Mouse (Mus musculus): ENCODE measurements at regions not wholly inside any gene's neighbourhood (a gene's known extent, or its start where the extent isn't known, plus 50 kb on each side); places are given as distances from the start of the nearest gene placed in this dataset.

- Histone ChIP-seq H3K4me2 (no peak overlapping the region), H3K4me3 (no peak overlapping the region), H3K27me3 (replicated peaks) (no peaks in the 10 kb centered on the region), H3K36me3 (no peaks in the 10 kb centered on the region), H3K9ac (no peak overlapping the region), H3K27ac (ENCODE audit: poor library complexity, severe bottlenecking) (no peak overlapping the region), H3K4me1 (replicated peaks) (no peaks in the 10 kb centered on the region), H3K9me3 (replicated peaks) (no peaks in the 10 kb centered on the region)
- WGBS: 40% methylated on average over 3 of the region's 3 CpGs
- ATAC-seq (ENCODE audit: insufficient number of reproducible peaks, low FRiP score): no peak
Measured at GRCm38 (mm10) chr15:7578439-7578838, 180.2 kb upstream of the Egflam start.

- no peak overlapping the region for H3K4me3 ChIP-seq
- no peak overlapping the region for H3K4me2 ChIP-seq
- no peak overlapping the region for H3K27ac ChIP-seq (ENCODE audit: poor library complexity, severe bottlenecking)
- no peak for ATAC-seq (ENCODE audit: insufficient number of reproducible peaks, low FRiP score)
- H3K4me1 ChIP-seq (replicated peaks): peaks cover 6% of the 10 kb centered on the region; the same call in 1 of the 2 replicates
- H3K9ac ChIP-seq: no peak overlapping the region
- WGBS: 86% methylated on average over 3 of the region's 3 CpGs
- no peaks in the 10 kb centered on the region for H3K9me3 ChIP-seq (replicated peaks)
- H3K27me3 ChIP-seq (replicated peaks): no peaks in the 10 kb centered on the region
- no peaks in the 10 kb centered on the region for H3K36me3 ChIP-seq
Measured at GRCm38 (mm10) chr15:7587210-7587609, 189.0 kb upstream of the Egflam start.

- Histone ChIP-seq H3K9ac (no peak overlapping the region), H3K9me3 (replicated peaks) (no peaks in the 10 kb centered on the region), H3K4me3 (no peak overlapping the region), H3K4me2 (no peak overlapping the region), H3K36me3 (no peaks in the 10 kb centered on the region), H3K4me1 (replicated peaks) (peaks cover 6% of the 10 kb centered on the region; the same call in 1 of the 2 replicates), H3K27ac (ENCODE audit: poor library complexity, severe bottlenecking) (no peak overlapping the region), H3K27me3 (replicated peaks) (no peaks in the 10 kb centered on the region)
- ATAC-seq (ENCODE audit: insufficient number of reproducible peaks, low FRiP score): no peak
Measured at GRCm38 (mm10) chr15:7591486-7591885, 193.3 kb upstream of the Egflam start.

GRCm38 (mm10) chr15:7597335-7597734 is 199.1 kb upstream of the Egflam start:
- no peak overlapping the region for H3K4me2 ChIP-seq
- WGBS: 74% methylated on average over 4 of the region's 4 CpGs

GRCm38 (mm10) chr15:7597805-7598204 is 199.6 kb upstream of the Egflam start:
- no peak for ATAC-seq (ENCODE audit: insufficient number of reproducible peaks, low FRiP score)

More at GRCm38 (mm10) chr15:7597335-7597734, 199.1 kb upstream of the Egflam start:
- Histone ChIP-seq H3K9ac (no peak overlapping the region), H3K27me3 (replicated peaks) (no peaks in the 10 kb centered on the region), H3K36me3 (no peaks in the 10 kb centered on the region), H3K4me1 (replicated peaks) (no peaks in the 10 kb centered on the region), H3K9me3 (replicated peaks) (no peaks in the 10 kb centered on the region), H3K4me3 (no peak overlapping the region), H3K27ac (ENCODE audit: poor library complexity, severe bottlenecking) (no peak overlapping the region)
- ATAC-seq (ENCODE audit: insufficient number of reproducible peaks, low FRiP score): no peak

GRCm38 (mm10) chr15:7601540-7601939 is 203.3 kb upstream of the Egflam start:
- ATAC-seq (ENCODE audit: insufficient number of reproducible peaks, low FRiP score): no peak
- H3K4me1 ChIP-seq (replicated peaks): no peaks in the 10 kb centered on the region

More at GRCm38 (mm10) chr15:7597805-7598204, 199.6 kb upstream of the Egflam start:
- no peak overlapping the region for H3K4me2 ChIP-seq
- H3K9me3 ChIP-seq (replicated peaks): no peaks in the 10 kb centered on the region
- H3K27me3 ChIP-seq (replicated peaks): no peaks in the 10 kb centered on the region
- H3K9ac ChIP-seq: no peak overlapping the region
- no peaks in the 10 kb centered on the region for H3K4me1 ChIP-seq (replicated peaks)
- H3K27ac ChIP-seq (ENCODE audit: poor library complexity, severe bottlenecking): no peak overlapping the region
- H3K36me3 ChIP-seq: no peaks in the 10 kb centered on the region
- no peak overlapping the region for H3K4me3 ChIP-seq

GRCm38 (mm10) chr15:7604847-7605246 is 205.8 kb upstream of the Gdnf start:
- no peaks in the 10 kb centered on the region for H3K36me3 ChIP-seq
- no peaks in the 10 kb centered on the region for H3K9me3 ChIP-seq (replicated peaks)
- H3K27me3 ChIP-seq (replicated peaks): no peaks in the 10 kb centered on the region
- no peak for ATAC-seq (ENCODE audit: insufficient number of reproducible peaks, low FRiP score)
- H3K27ac ChIP-seq (ENCODE audit: poor library complexity, severe bottlenecking): no peak overlapping the region
- no peak overlapping the region for H3K9ac ChIP-seq
- WGBS: 84% methylated on average over 3 of the region's 3 CpGs
- no peak overlapping the region for H3K4me3 ChIP-seq
- H3K4me2 ChIP-seq: no peak overlapping the region
- H3K4me1 ChIP-seq (replicated peaks): no peaks in the 10 kb centered on the region

More at GRCm38 (mm10) chr15:7601540-7601939, 203.3 kb upstream of the Egflam start:
- Histone ChIP-seq H3K4me3 (no peak overlapping the region), H3K27me3 (replicated peaks) (no peaks in the 10 kb centered on the region), H3K4me2 (no peak overlapping the region), H3K9me3 (replicated peaks) (no peaks in the 10 kb centered on the region), H3K27ac (ENCODE audit: poor library complexity, severe bottlenecking) (no peak overlapping the region), H3K36me3 (no peaks in the 10 kb centered on the region), H3K9ac (no peak overlapping the region)
- 79% methylated on average over 2 of the region's 2 CpGs for WGBS

GRCm38 (mm10) chr15:7617954-7618353 is 192.7 kb upstream of the Gdnf start:
- WGBS: 55% methylated on average over 2 of the region's 2 CpGs
- H3K9me3 ChIP-seq (replicated peaks): no peaks in the 10 kb centered on the region
- no peaks in the 10 kb centered on the region for H3K36me3 ChIP-seq
- 0 out of 2 replicates have a peak, but pooled peaks cover 3% of the 10 kb centered on the region for H3K27me3 ChIP-seq (replicated peaks)
- H3K27ac ChIP-seq (ENCODE audit: poor library complexity, severe bottlenecking): no peak overlapping the region
- H3K9ac ChIP-seq: no peak overlapping the region
- H3K4me3 ChIP-seq: no peak overlapping the region
- no peaks in the 10 kb centered on the region for H3K4me1 ChIP-seq (replicated peaks)
- H3K4me2 ChIP-seq: no peak overlapping the region
- ATAC-seq (ENCODE audit: insufficient number of reproducible peaks, low FRiP score): no peak

GRCm38 (mm10) chr15:7623026-7623425 is 187.6 kb upstream of the Gdnf start:
- H3K4me2 ChIP-seq: no peak overlapping the region
- ATAC-seq (ENCODE audit: insufficient number of reproducible peaks, low FRiP score): no peak
- WGBS: 66% methylated on average over 2 of the region's 2 CpGs

GRCm38 (mm10) chr15:7624689-7625472 is 185.8 kb upstream of the Gdnf start:
- no peaks in the 10 kb centered on the region for H3K4me1 ChIP-seq (replicated peaks)
- H3K4me3 ChIP-seq: no peak overlapping the region
- ATAC-seq (ENCODE audit: insufficient number of reproducible peaks, low FRiP score): no peak
- H3K27me3 ChIP-seq (replicated peaks): 0 out of 2 replicates have a peak, but pooled peaks cover 3% of the 10 kb centered on the region
- no peak overlapping the region for H3K4me2 ChIP-seq
- H3K36me3 ChIP-seq: no peaks in the 10 kb centered on the region
- H3K27ac ChIP-seq (ENCODE audit: poor library complexity, severe bottlenecking): no peak overlapping the region
- H3K9ac ChIP-seq: no peak overlapping the region
- H3K9me3 ChIP-seq (replicated peaks): no peaks in the 10 kb centered on the region
- 66% methylated on average over 6 of the region's 6 CpGs for WGBS

More at GRCm38 (mm10) chr15:7623026-7623425, 187.6 kb upstream of the Gdnf start:
- Histone ChIP-seq H3K4me3 (no peak overlapping the region), H3K27ac (ENCODE audit: poor library complexity, severe bottlenecking) (no peak overlapping the region), H3K27me3 (replicated peaks) (0 out of 2 replicates have a peak, but pooled peaks cover 3% of the 10 kb centered on the region), H3K9me3 (replicated peaks) (no peaks in the 10 kb centered on the region), H3K4me1 (replicated peaks) (no peaks in the 10 kb centered on the region), H3K9ac (no peak overlapping the region), H3K36me3 (no peaks in the 10 kb centered on the region)

GRCm38 (mm10) chr15:7629826-7630225 is 180.8 kb upstream of the Gdnf start:
- H3K4me2 ChIP-seq: no peak overlapping the region
- no peaks in the 10 kb centered on the region for H3K36me3 ChIP-seq
- no peaks in the 10 kb centered on the region for H3K9me3 ChIP-seq (replicated peaks)
- WGBS: 80% methylated on average over 4 of the region's 4 CpGs
- H3K9ac ChIP-seq: no peak overlapping the region
- H3K4me3 ChIP-seq: no peak overlapping the region
- H3K27me3 ChIP-seq (replicated peaks): no peaks in the 10 kb centered on the region
- ATAC-seq (ENCODE audit: insufficient number of reproducible peaks, low FRiP score): no peak
- no peak overlapping the region for H3K27ac ChIP-seq (ENCODE audit: poor library complexity, severe bottlenecking)
- no peaks in the 10 kb centered on the region for H3K4me1 ChIP-seq (replicated peaks)

GRCm38 (mm10) chr15:7635234-7635633 is 175.4 kb upstream of the Gdnf start:
- H3K9ac ChIP-seq: no peak overlapping the region
- WGBS: 63% methylated on average over 8 of the region's 8 CpGs
- no peaks in the 10 kb centered on the region for H3K27me3 ChIP-seq (replicated peaks)
- no peak overlapping the region for H3K4me3 ChIP-seq
- H3K4me1 ChIP-seq (replicated peaks): no peaks in the 10 kb centered on the region
- H3K27ac ChIP-seq (ENCODE audit: poor library complexity, severe bottlenecking): no peak overlapping the region
- no peak overlapping the region for H3K4me2 ChIP-seq
- H3K36me3 ChIP-seq: no peaks in the 10 kb centered on the region
- ATAC-seq (ENCODE audit: insufficient number of reproducible peaks, low FRiP score): no peak
- H3K9me3 ChIP-seq (replicated peaks): no peaks in the 10 kb centered on the region
